Mouse (Mus musculus) E14TG2a.4 (cell line): Measurements from ENCODE around the gene Vcan.

Source experiments
- CTCF ChIP-seq: conservative IDR thresholded peaks from 2 replicates; pipeline ENCODE4 v1.5.1; 2014; ENCODE audit warnings: low read length
- NANOG ChIP-seq: IDR thresholded peaks from 2 replicates; pipeline ENCODE4 v1.6.1; 2014; ENCODE audit warnings: borderline replicate concordance, low read length, mixed read lengths
- POU5F1 ChIP-seq: IDR thresholded peaks from 2 replicates; pipeline ENCODE4 v1.6.1; 2014; ENCODE audit warnings: low read length, borderline replicate concordance

DNA sequence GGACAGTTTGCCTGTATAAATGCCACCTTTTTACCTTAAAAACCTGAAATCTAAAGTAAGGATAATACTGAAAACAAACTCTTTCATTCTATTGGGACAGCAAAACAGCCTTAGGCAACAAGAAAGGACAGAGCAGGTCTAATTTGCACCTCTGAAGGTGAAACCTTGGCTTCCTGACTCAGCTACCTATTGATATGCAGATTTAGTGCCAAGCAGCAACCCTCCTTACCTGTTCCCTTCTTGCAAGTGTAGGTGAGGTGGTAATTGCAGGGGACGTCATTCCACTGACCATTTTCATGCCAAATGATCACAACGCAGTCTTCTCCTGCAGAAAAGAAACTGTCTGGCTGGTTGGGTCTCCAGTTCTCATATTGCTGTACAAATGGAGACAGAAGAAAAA lies 80.6 kb downstream of the Vcan start:
- TF ChIP-seq CTCF: no peak
- TF ChIP-seq POU5F1: peak; percentile 92
- 0 out of 2 replicates have a peak, but pooled peaks have one; percentile 32 for TF ChIP-seq NANOG
